Mouse (Mus musculus): ENCODE results near the gene Mgll. TPM values are rescaled to one million over a fixed set of nuclear protein-coding genes. Genes with fewer than 3 reads are reported as not detected.

Gene Mgll
- 1 to 10 TPM in 1 of 2 experiments, under 1 TPM in 1; 0.65 to 1.5 TPM for total RNA-seq (2023)

GRCm38 (mm10) chr6:88724313-88725195 lies at the start of gene Mgll:
Gene Mgll (plus strand): TSS chr6:88724412.

GRCm38 (mm10) chr6:88841781-88842689 lies 117.8 kb downstream of the Mgll start, which contains the start of gene Abtb1:
Gene Abtb1 (minus strand): TSS chr6:88841984.

GRCm38 (mm10) chr6:88874868-88875508 lies 150.8 kb downstream of the Mgll start, which contains the start of gene Podxl2:
Gene Podxl2 (minus strand): TSS chr6:88875044.

Other genes starting within 250 kb of the Mgll start
- gene Sec61a1, start 205.5 kb upstream of the Mgll start, total RNA-seq (2023): 100 to 1,000 TPM; 251 to 263 TPM
- gene Kbtbd12, start 86.5 kb upstream of the Mgll start, total RNA-seq (2023): not detected
- gene Abtb1, start 117.6 kb downstream of the Mgll start, total RNA-seq (2023): 10 to 100 TPM; 44.5 to 48.1 TPM
- not detected for gene Podxl2, start 150.6 kb downstream of the Mgll start, total RNA-seq (2023)
- gene Mcm2, start 174.4 kb downstream of the Mgll start, total RNA-seq (2023): 10 to 100 TPM; 56.1 to 62.8 TPM
- gene Tpra1, start 177.8 kb downstream of the Mgll start, total RNA-seq (2023): 100 to 1,000 TPM in 1 of 2 experiments, 10 to 100 TPM in 1; 87.5 to 112 TPM

Data from T-cell, adult 66 days (primary cell).